Mouse (Mus musculus): ENCODE measurements around the gene Ikzf5. TPM values are rescaled to one million over a fixed set of nuclear protein-coding genes. Genes with fewer than 3 reads are reported as not detected.

The Ikzf5 gene
- 7.7 and 9.5 TPM in 2 replicates for polyA plus RNA-seq (2012; rRNA removed)
- 14.3 and 16.0 TPM in 2 replicates for polyA plus RNA-seq (2014; fragmentation: Nextera tagmentation; extraction: Ambion mirVana)

- Histone ChIP-seq H3K9me3 (ENCODE audit: control insufficient read depth, low read length) (no peaks in the 10 kb centered on the region), H3K27me3 (ENCODE audit: control insufficient read depth, insufficient read depth, low read length) (no peaks in the 10 kb centered on the region), H3K4me1 (replicated peaks; ENCODE audit: control insufficient read depth in 2 of 2, insufficient read depth in 2 of 2, low read length in 1 of 2) (peaks cover 0 to 9% of the 10 kb centered on the region in 2 experiments; a peak in 2 of 4 replicates), H3K9ac (replicated peaks) (peak within 1 kb of the TSS; percentile 97), H3K36me3 (replicated peaks; ENCODE audit: control insufficient read depth, insufficient read depth, low read depth) (no peaks in the 10 kb centered on the region), H3K4me2 (ENCODE audit: low read depth) (peak within 1 kb of the TSS; percentile 90), H3K4me3 (ENCODE audit: insufficient read depth in 1 of 2, low read depth in 2 of 2, low read length in 2 of 2) (peak within 1 kb of the TSS; percentile 74 to 92), H3K27ac (peak within 1 kb of the TSS; percentile 71)
- WGBS (ENCODE audit: insufficient replicate concordance), result under 1% methylated on average over 42 of the region's 42 CpGs
- peak; percentile 100 for ATAC-seq (ENCODE audit: insufficient read depth)
- DNase-seq (ENCODE audit: low read depth in 3 of 3, low spot score in 3 of 3), result peak; percentile 97 to 98 (median 98)
- TF ChIP-seq CTCF (IDR thresholded peaks at IDR 0.05; ENCODE audit: low read depth) (no peak; the same call in 1 of the 2 replicates), EP300 (IDR thresholded peaks at IDR 0.05; ENCODE audit: low read depth) (peak; percentile 72)
These were observed at the start of gene Ikzf5, which contains the start of gene Acadsb for GRCm38 (mm10) chr7:131410416-131411058. TSS of gene Ikzf5 (minus strand) at chr7:131410521. TSS of gene Acadsb (plus strand) at chr7:131410601.

GRCm38 (mm10) chr7:131456714-131457113, 46.4 kb upstream of the Ikzf5 start:
- no peak overlapping the region for H3K9ac ChIP-seq (replicated peaks)
- no peaks in the 10 kb centered on the region for H3K4me1 ChIP-seq (replicated peaks; ENCODE audit: control insufficient read depth in 2 of 2, insufficient read depth in 2 of 2, low read length in 1 of 2)
- DNase-seq (ENCODE audit: low read depth in 3 of 3, low spot score in 3 of 3), result no peak
- H3K9me3 ChIP-seq (ENCODE audit: control insufficient read depth, low read length), result no peaks in the 10 kb centered on the region
- WGBS (ENCODE audit: insufficient replicate concordance), result 55% methylated on average over 5 of the region's 5 CpGs
- H3K27ac ChIP-seq, result no peak overlapping the region
- H3K4me3 ChIP-seq (ENCODE audit: insufficient read depth in 1 of 2, low read depth in 2 of 2, low read length in 2 of 2), result no peak overlapping the region
- H3K27me3 ChIP-seq (ENCODE audit: control insufficient read depth, insufficient read depth, low read length), result no peaks in the 10 kb centered on the region
- ATAC-seq (ENCODE audit: insufficient read depth), result no peak
- no peaks in the 10 kb centered on the region for H3K36me3 ChIP-seq (replicated peaks; ENCODE audit: control insufficient read depth, insufficient read depth, low read depth)
- no peak for TF ChIP-seq EP300 (IDR thresholded peaks at IDR 0.05; ENCODE audit: low read depth)
- TF ChIP-seq CTCF (IDR thresholded peaks at IDR 0.05; ENCODE audit: low read depth), result no peak
- H3K4me2 ChIP-seq (ENCODE audit: low read depth), result no peak overlapping the region

- H3K9ac ChIP-seq (replicated peaks), result no peak overlapping the region
- no peaks in the 10 kb centered on the region for H3K27me3 ChIP-seq (ENCODE audit: control insufficient read depth, insufficient read depth, low read length)
- H3K36me3 ChIP-seq (replicated peaks; ENCODE audit: control insufficient read depth, insufficient read depth, low read depth), result no peaks in the 10 kb centered on the region
- TF ChIP-seq CTCF (IDR thresholded peaks at IDR 0.05; ENCODE audit: low read depth), result no peak
- no peak for TF ChIP-seq EP300 (IDR thresholded peaks at IDR 0.05; ENCODE audit: low read depth)
- H3K27ac ChIP-seq, result no peak overlapping the region
- DNase-seq (ENCODE audit: low read depth in 3 of 3, low spot score in 3 of 3), result no peak
- 46% methylated on average over 3 of the region's 3 CpGs for WGBS (ENCODE audit: insufficient replicate concordance)
- no peak overlapping the region for H3K4me2 ChIP-seq (ENCODE audit: low read depth)
- no peaks in the 10 kb centered on the region for H3K9me3 ChIP-seq (ENCODE audit: control insufficient read depth, low read length)
- no peaks in the 10 kb centered on the region for H3K4me1 ChIP-seq (replicated peaks; ENCODE audit: control insufficient read depth in 2 of 2, insufficient read depth in 2 of 2, low read length in 1 of 2)
- no peak overlapping the region for H3K4me3 ChIP-seq (ENCODE audit: insufficient read depth in 1 of 2, low read depth in 2 of 2, low read length in 2 of 2)
- no peak for ATAC-seq (ENCODE audit: insufficient read depth)
These were observed 26.7 kb upstream of the Ikzf5 start for GRCm38 (mm10) chr7:131437051-131437450.

GRCm38 (mm10) chr7:131434276-131434675, 24.0 kb upstream of the Ikzf5 start:
- Histone ChIP-seq H3K4me1 (replicated peaks; ENCODE audit: control insufficient read depth in 2 of 2, insufficient read depth in 2 of 2, low read length in 1 of 2) (no peaks in the 10 kb centered on the region), H3K9me3 (ENCODE audit: control insufficient read depth, low read length) (no peaks in the 10 kb centered on the region), H3K4me3 (ENCODE audit: insufficient read depth in 1 of 2, low read depth in 2 of 2, low read length in 2 of 2) (no peak overlapping the region), H3K36me3 (replicated peaks; ENCODE audit: control insufficient read depth, insufficient read depth, low read depth) (0 out of 2 replicates have a peak, but pooled peaks cover 2% of the 10 kb centered on the region), H3K27me3 (ENCODE audit: control insufficient read depth, insufficient read depth, low read length) (no peaks in the 10 kb centered on the region), H3K9ac (replicated peaks) (no peak overlapping the region), H3K4me2 (ENCODE audit: low read depth) (no peak overlapping the region), H3K27ac (no peak overlapping the region)
- WGBS (ENCODE audit: insufficient replicate concordance), result 48% methylated on average over 1 of the region's 1 CpGs
- no peak for ATAC-seq (ENCODE audit: insufficient read depth)
- TF ChIP-seq EP300 (IDR thresholded peaks at IDR 0.05; ENCODE audit: low read depth), result no peak
- TF ChIP-seq CTCF (IDR thresholded peaks at IDR 0.05; ENCODE audit: low read depth), result no peak
- no peak for DNase-seq (ENCODE audit: low read depth in 3 of 3, low spot score in 3 of 3)

- 25% methylated on average over 1 of the region's 1 CpGs for WGBS (ENCODE audit: insufficient replicate concordance)
- ATAC-seq (ENCODE audit: insufficient read depth), result no peak; the same call in 1 of the 2 replicates
- Histone ChIP-seq H3K4me2 (ENCODE audit: low read depth) (no peak overlapping the region), H3K4me1 (replicated peaks; ENCODE audit: control insufficient read depth in 2 of 2, insufficient read depth in 2 of 2, low read length in 1 of 2) (no peaks in the 10 kb centered on the region), H3K27ac (no peak overlapping the region), H3K27me3 (ENCODE audit: control insufficient read depth, insufficient read depth, low read length) (no peaks in the 10 kb centered on the region), H3K9ac (replicated peaks) (no peak overlapping the region), H3K9me3 (ENCODE audit: control insufficient read depth, low read length) (no peaks in the 10 kb centered on the region), H3K36me3 (replicated peaks; ENCODE audit: control insufficient read depth, insufficient read depth, low read depth) (0 out of 2 replicates have a peak, but pooled peaks cover 2% of the 10 kb centered on the region), H3K4me3 (ENCODE audit: insufficient read depth in 1 of 2, low read depth in 2 of 2, low read length in 2 of 2) (no peak overlapping the region)
- no peak for DNase-seq (ENCODE audit: low read depth in 3 of 3, low spot score in 3 of 3)
- TF ChIP-seq EP300 (IDR thresholded peaks at IDR 0.05; ENCODE audit: low read depth) (no peak), CTCF (IDR thresholded peaks at IDR 0.05; ENCODE audit: low read depth) (peak; percentile 59)
These were observed 21.9 kb upstream of the Ikzf5 start for GRCm38 (mm10) chr7:131432244-131432643.

Data from liver, embryonic 14.5 days (tissue).